Mouse (Mus musculus) testis, adult 2 months (tissue): Measurements from ENCODE around the gene Syne2.

ENCODE experiments used
- CTCF ChIP-seq: fragments of 200-500 bp; IDR thresholded peaks from 2 replicates; pipeline ENCODE4 v1.5.1; 2012; ENCODE audit warnings: low read depth, mild to moderate bottlenecking, inconsistent platforms, low read length, moderate library complexity; ENCODE audit not compliant: control insufficient read depth, insufficient read depth, insufficient replicate concordance
- POLR2A ChIP-seq: fragments of 200-500 bp; IDR thresholded peaks from 2 replicates; pipeline ENCODE4 v1.6.1; 2012; ENCODE audit warnings: low read depth, mild to moderate bottlenecking, inconsistent platforms, low read length, moderate library complexity; ENCODE audit not compliant: control insufficient read depth

- TF ChIP-seq CTCF = peak; percentile 87
- no peak for TF ChIP-seq POLR2A
These were observed 133.4 kb downstream of the Syne2 start for GRCm38 (mm10) chr12:75951328-75951727.
